Mouse (Mus musculus): ENCODE results near the gene Glis3. TPM values are rescaled to one million over a fixed set of nuclear protein-coding genes. Genes with fewer than 3 reads are reported as not detected.

Gene Glis3
- polyA plus RNA-seq, 1 experiment = 6.5 TPM

DNA sequence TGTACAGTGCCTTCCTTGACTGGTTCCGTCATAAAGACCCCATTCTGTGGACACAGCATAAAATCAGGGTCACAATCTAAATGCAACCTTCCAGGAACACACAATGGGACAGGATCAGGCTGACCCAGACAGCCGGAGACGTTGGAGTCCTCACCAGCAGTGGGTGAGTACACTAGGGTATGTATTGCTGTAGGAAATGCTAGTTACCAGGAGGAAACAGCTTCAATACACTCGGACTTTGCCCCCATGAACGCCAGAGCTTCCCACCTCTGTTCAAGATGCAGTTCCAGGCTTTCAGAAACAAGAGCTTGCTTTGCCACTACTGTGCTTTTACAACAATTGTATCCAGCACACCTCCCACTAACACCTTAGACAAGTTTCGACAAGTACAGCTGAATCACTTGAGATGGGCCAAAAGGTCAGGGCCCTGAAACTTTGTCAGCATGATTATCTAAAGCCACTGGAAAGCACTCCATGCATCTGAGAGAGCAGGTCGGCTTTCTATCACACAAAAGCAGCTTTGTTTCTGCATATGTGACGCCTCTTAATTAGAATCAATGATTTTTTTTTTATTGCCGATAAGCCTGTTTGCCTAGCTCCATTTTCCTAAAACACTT, 162.3 kb downstream of the Glis3 start:
- DNase-seq = no peak
- no peak for TF ChIP-seq POLR2A (IDR thresholded peaks at IDR 0.05; ENCODE audit: borderline replicate concordance, extremely low read depth, low read depth, low read length)
- no peak for TF ChIP-seq CTCF (IDR thresholded peaks at IDR 0.05; ENCODE audit: insufficient read depth, low read length)
- WGBS = 73% methylated on average over 9 of the region's 9 CpGs

DNA sequence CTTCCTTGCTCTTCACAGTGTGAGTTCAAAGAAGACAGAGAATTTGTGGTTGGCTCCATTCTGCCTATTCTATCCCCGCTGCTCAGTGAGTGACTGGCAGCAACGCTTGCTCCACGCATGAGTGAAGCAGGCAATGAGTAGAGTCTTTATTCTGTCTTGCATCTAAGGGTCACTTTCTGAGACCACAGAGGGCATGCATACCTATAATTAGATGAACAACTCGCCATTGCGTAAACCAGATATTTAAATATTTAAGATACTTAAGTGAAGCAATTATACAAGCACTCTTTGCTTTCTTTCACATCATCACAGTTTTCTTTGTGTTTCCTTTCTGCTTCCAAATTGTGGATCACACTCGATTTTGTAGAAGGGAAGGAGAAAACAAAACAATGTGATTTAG, 163.4 kb downstream of the Glis3 start:
- Histone ChIP-seq H3K4me1 (ENCODE audit: control insufficient read depth, insufficient read depth, low read length) (no peaks in the 10 kb centered on the region), H3K4me3 (replicated peaks; ENCODE audit: extremely low read depth, low read depth, low read length) (no peak overlapping the region)
- WGBS = 82% methylated on average over 6 of the region's 6 CpGs
- TF ChIP-seq CTCF (IDR thresholded peaks at IDR 0.05; ENCODE audit: insufficient read depth, low read length) (no peak), POLR2A (IDR thresholded peaks at IDR 0.05; ENCODE audit: borderline replicate concordance, extremely low read depth, low read depth, low read length) (no peak)
- no peak for DNase-seq

More for the DNA sequence above, 162.3 kb downstream of the Glis3 start:
- Histone ChIP-seq H3K4me1 (ENCODE audit: control insufficient read depth, insufficient read depth, low read length) (no peaks in the 10 kb centered on the region), H3K4me3 (replicated peaks; ENCODE audit: extremely low read depth, low read depth, low read length) (no peak overlapping the region)

DNA sequence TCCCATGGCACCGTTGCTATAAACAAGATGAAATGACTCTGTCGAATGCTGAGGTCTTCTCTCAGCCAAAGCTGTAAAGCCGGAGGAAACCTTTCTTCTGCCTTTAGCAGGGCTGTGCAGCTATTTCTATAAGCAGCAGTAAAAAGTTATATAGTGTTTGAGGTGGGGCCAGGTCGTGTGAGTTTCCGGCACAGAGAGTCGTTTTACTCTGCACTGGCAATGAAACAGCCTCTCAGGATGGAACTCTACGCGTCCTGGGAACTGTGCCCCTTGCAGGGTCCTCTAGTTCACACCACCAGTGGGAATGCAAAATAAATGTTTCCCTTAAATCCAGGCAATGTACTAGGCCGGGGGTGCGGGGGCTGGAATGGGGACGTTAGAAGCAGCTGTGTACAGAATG, 167.4 kb downstream of the Glis3 start:
- DNase-seq = no peak
- no peaks in the 10 kb centered on the region for H3K4me1 ChIP-seq (ENCODE audit: control insufficient read depth, insufficient read depth, low read length)
- TF ChIP-seq POLR2A (IDR thresholded peaks at IDR 0.05; ENCODE audit: borderline replicate concordance, extremely low read depth, low read depth, low read length) (no peak), CTCF (IDR thresholded peaks at IDR 0.05; ENCODE audit: insufficient read depth, low read length) (no peak)
- 77% methylated on average over 11 of the region's 11 CpGs for WGBS
- H3K4me3 ChIP-seq (replicated peaks; ENCODE audit: extremely low read depth, low read depth, low read length) = no peak overlapping the region

DNA sequence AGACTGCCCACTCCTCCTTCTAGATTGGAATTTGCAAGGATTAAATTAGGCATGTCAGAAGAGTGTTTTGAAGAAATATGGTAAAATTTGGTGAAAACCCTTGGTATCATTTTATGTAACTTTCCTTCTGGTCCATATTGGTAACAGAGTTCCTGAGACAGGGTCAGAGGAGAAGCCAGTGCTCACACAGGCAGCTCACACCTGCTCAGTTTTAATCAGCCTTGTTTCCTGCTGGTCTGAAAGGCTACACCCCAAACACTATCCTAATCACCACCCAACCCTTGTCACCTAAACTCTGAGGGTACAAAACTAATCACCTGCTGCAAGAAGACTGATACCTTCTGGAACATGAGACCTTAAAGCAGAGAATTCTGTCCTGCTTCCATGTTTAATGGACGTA, 168.0 kb downstream of the Glis3 start:
- H3K4me1 ChIP-seq (ENCODE audit: control insufficient read depth, insufficient read depth, low read length) = no peaks in the 10 kb centered on the region
- no peak for TF ChIP-seq CTCF (IDR thresholded peaks at IDR 0.05; ENCODE audit: insufficient read depth, low read length)
- no peak for TF ChIP-seq POLR2A (IDR thresholded peaks at IDR 0.05; ENCODE audit: borderline replicate concordance, extremely low read depth, low read depth, low read length)
- no peak overlapping the region for H3K4me3 ChIP-seq (replicated peaks; ENCODE audit: extremely low read depth, low read depth, low read length)
- DNase-seq = no peak
- WGBS = 90% methylated on average over 1 of the region's 1 CpGs

DNA sequence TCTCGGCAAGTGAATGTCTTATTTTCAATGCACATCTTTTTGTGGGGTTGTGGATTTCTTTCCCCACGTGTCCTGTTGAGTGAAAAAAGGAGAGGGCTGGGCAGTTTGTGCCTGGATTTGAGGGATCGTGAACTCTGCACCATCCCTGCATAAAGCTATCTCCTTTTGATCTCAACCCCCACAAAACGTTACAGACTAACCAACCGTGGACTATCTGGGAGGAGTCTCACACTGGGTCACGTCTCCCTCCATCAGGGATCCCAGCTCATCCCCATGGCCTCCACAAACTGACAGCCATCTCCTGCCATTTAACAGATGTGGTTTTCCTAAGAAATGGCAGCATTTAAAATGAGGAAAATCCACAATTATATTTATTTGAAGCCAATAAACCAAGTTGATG, 174.5 kb downstream of the Glis3 start:
- WGBS = 78% methylated on average over 6 of the region's 6 CpGs
- no peak overlapping the region for H3K4me3 ChIP-seq (replicated peaks; ENCODE audit: extremely low read depth, low read depth, low read length)
- no peaks in the 10 kb centered on the region for H3K4me1 ChIP-seq (ENCODE audit: control insufficient read depth, insufficient read depth, low read length)
- no peak for DNase-seq
- no peak for TF ChIP-seq CTCF (IDR thresholded peaks at IDR 0.05; ENCODE audit: insufficient read depth, low read length)
- no peak for TF ChIP-seq POLR2A (IDR thresholded peaks at IDR 0.05; ENCODE audit: borderline replicate concordance, extremely low read depth, low read depth, low read length)

DNA sequence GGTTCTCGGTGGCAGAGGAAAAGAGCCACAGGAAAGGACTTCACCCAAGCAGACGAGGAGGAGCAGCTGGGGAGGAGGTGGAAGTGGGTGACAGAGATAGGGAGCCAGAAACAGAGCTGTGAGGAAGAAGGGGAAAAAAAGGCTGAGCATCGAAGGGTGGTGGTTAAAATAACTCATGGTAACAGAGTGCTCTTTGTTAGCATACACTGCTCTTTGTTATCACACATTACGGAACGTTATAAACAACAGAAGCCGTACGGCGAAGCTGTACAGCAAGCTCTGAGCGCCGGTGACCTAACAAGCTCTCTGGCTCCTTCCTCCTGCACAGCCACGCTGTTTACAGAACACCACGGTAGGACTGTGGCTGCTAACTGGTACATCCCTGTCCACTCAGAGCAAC, 176.9 kb downstream of the Glis3 start:
- H3K4me3 ChIP-seq (replicated peaks; ENCODE audit: extremely low read depth, low read depth, low read length) = no peak overlapping the region
- no peaks in the 10 kb centered on the region for H3K4me1 ChIP-seq (ENCODE audit: control insufficient read depth, insufficient read depth, low read length)
- TF ChIP-seq CTCF (IDR thresholded peaks at IDR 0.05; ENCODE audit: insufficient read depth, low read length) (no peak), POLR2A (IDR thresholded peaks at IDR 0.05; ENCODE audit: borderline replicate concordance, extremely low read depth, low read depth, low read length) (no peak)
- 51% methylated on average over 12 of the region's 12 CpGs for WGBS
- DNase-seq = no peak

DNA sequence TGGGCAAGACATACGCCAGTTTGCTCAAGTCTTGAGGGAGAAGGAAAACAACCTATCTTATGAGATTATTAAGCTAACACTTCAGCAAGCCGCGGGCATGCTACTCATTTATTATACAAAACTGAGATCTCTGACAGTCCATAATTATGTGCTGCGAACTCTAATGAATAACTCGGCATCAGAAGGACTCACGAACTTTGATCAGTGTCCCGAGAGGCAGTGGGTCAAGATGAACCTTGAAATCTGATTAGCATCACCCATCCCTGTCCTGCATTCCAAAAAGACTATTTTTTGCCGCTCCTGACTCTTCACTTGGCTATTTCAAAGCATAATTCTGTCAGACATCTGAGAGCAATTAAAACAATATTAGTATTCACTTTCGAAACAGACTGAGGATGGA, 178.9 kb downstream of the Glis3 start:
- no peak overlapping the region for H3K4me3 ChIP-seq (replicated peaks; ENCODE audit: extremely low read depth, low read depth, low read length)
- TF ChIP-seq POLR2A (IDR thresholded peaks at IDR 0.05; ENCODE audit: borderline replicate concordance, extremely low read depth, low read depth, low read length) = no peak
- no peak for TF ChIP-seq CTCF (IDR thresholded peaks at IDR 0.05; ENCODE audit: insufficient read depth, low read length)
- WGBS = 73% methylated on average over 9 of the region's 9 CpGs
- H3K4me1 ChIP-seq (ENCODE audit: control insufficient read depth, insufficient read depth, low read length) = no peaks in the 10 kb centered on the region
- DNase-seq = no peak

DNA sequence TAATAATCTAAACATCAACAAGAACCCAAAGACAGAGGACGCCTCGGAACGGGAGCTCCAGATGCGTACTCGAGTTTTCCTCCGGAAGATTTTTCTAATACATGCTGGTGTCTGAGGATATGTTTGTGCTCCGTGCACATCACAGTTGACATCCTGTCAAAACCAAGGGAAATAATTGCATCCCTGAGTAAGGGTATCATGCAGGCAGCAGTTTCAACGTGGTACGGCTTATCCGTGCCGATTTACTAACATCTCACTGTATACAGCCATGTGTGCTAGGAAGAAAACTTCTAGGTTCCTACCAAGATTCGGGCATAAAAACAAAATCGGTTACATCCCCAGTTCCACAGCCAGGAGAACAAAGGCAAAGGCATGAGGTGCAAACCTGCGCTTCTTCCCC, 179.4 kb downstream of the Glis3 start:
- TF ChIP-seq CTCF (IDR thresholded peaks at IDR 0.05; ENCODE audit: insufficient read depth, low read length) (no peak), POLR2A (IDR thresholded peaks at IDR 0.05; ENCODE audit: borderline replicate concordance, extremely low read depth, low read depth, low read length) (no peak)
- WGBS = 83% methylated on average over 14 of the region's 14 CpGs
- no peaks in the 10 kb centered on the region for H3K4me1 ChIP-seq (ENCODE audit: control insufficient read depth, insufficient read depth, low read length)
- no peak overlapping the region for H3K4me3 ChIP-seq (replicated peaks; ENCODE audit: extremely low read depth, low read depth, low read length)
- no peak for DNase-seq

DNA sequence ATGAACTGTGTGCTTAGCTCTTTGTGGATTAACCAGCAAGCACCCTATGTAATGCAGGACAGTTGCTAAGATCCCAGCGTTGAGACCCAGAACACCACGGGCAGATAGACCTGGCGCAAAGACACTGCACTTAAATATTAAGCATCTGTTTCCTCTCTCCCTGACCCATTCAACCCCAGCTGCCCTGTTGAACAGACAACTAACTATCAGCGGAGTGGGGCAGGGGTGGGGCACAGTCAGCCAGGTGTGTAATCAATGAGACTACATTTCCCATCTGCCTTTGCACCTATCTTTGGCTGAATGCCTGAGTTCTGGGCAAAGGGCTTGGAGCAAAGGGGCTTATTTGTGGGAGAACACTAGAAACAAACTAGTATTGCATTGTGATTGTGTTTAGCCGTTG, 180.1 kb downstream of the Glis3 start:
- Histone ChIP-seq H3K4me3 (replicated peaks; ENCODE audit: extremely low read depth, low read depth, low read length) (no peak overlapping the region), H3K4me1 (ENCODE audit: control insufficient read depth, insufficient read depth, low read length) (no peaks in the 10 kb centered on the region)
- no peak for DNase-seq
- no peak for TF ChIP-seq POLR2A (IDR thresholded peaks at IDR 0.05; ENCODE audit: borderline replicate concordance, extremely low read depth, low read depth, low read length)
- TF ChIP-seq CTCF (IDR thresholded peaks at IDR 0.05; ENCODE audit: insufficient read depth, low read length) = no peak
- WGBS = 92% methylated on average over 5 of the region's 5 CpGs

DNA sequence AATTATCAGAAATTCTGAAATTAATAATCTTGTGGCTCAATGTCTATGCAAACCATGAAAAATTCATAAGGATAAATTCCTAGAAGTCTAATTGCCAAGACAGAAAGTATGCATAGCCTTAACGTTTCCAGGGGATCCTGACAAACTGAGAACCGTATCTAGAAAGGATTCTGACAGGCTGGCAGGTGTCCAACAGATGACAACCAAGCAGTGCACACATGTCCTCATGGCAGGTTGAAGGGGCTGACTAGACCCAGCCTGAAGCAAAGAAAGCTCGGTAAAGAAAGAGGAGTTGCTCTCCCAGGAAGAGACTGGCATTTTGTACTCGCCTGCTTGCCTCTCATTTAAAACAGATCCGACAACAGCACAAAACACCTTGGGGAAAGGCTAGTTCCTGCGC, 184.0 kb downstream of the Glis3 start:
- no peak for DNase-seq
- TF ChIP-seq POLR2A (IDR thresholded peaks at IDR 0.05; ENCODE audit: borderline replicate concordance, extremely low read depth, low read depth, low read length) = no peak
- TF ChIP-seq CTCF (IDR thresholded peaks at IDR 0.05; ENCODE audit: insufficient read depth, low read length) = no peak
- Histone ChIP-seq H3K4me3 (replicated peaks; ENCODE audit: extremely low read depth, low read depth, low read length) (no peak overlapping the region), H3K4me1 (ENCODE audit: control insufficient read depth, insufficient read depth, low read length) (no peaks in the 10 kb centered on the region)
- 76% methylated on average over 6 of the region's 6 CpGs for WGBS

Measured in lung, adult 2 months (tissue).